Mouse (Mus musculus): ENCODE data around the gene Ipo11. TPM values are rescaled to one million over a fixed set of nuclear protein-coding genes. Genes with fewer than 3 reads are reported as not detected.

Ipo11 gene
- total RNA-seq, 4 experiments from 2014 or later = 58.1 to 74.8 (median 63.8) TPM

Other genes with a start within 250 kb of the Ipo11 start
- gene Dimt1, start 10.2 kb upstream of the Ipo11 start, total RNA-seq (2022) = 10 to 100 TPM; 14.8 to 21.6 (median 18.7) TPM
- gene Kif2a, start 85.2 kb upstream of the Ipo11 start, total RNA-seq (2022) = 10 to 100 TPM; 77.4 to 94.3 (median 88.1) TPM